Mouse (Mus musculus) embryo, embryonic 10.5 days (tissue): ENCODE measurements at regions not wholly inside any gene's neighbourhood (a gene's known extent, or its start where the extent isn't known, plus 50 kb on each side); places are given as distances from the start of the nearest gene placed in this dataset.

ENCODE experiments used
- DNase-seq: peaks from one replicate; pipeline ENCODE4 v3.0.0-alpha.2; 2015; ENCODE audit warnings: low spot score

DNA sequence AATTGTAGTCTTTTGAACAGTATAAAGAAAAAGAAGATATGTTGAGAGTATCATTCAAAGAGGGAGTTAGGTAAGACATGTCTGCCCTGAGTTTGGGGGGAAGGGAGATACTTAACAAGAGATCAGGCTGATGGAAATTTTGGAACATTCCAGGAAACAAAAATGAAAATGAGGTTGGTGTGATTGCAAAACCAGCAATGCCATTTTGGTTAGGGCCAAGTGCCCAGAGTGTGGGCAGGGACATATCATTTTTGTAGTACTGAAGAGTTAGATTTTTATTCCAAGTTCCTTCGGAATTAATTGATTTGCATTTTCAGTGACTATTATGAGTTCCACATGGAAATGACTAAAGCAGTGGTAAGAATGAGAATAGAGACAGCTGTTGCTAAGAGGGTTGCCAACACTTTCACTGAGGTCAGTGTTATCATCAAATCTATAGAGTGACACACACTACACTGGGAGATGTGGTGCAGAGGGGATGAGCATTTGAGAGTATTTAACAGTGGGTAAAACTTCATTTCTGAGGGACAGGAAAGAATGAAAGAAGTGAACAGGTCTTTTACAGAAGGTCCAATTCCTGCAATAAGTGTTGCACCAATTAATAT lies 105.1 kb upstream of the Erbb4 start:
- DNase-seq = no peak

DNA sequence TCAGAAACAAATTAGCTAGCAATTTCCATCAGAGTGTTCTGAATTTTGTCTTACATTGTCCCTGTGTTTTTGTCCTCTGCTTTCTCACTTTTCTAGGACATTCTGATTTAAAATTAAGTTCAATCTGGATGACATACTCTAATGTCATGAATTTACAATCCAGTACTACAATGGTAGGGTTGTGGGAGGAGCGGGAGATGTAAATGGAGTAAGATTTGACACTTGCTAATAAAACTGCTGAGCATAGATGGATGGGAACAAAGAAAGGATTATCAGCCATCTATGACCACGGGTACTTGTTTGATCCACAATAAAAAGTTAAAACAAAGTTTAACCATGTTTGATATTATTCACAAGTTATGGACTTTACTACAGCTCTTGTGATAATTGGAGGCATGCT lies 94.9 kb upstream of the Erbb4 start:
- no peak for DNase-seq

- DNase-seq = peak; percentile 39
These were observed 57.3 kb upstream of the Erbb4 start for GRCm38 (mm10) chr1:69165202-69165601.
